13 mouse cellular contexts compared by ENCODE assay signal in the genomic region with DNA sequence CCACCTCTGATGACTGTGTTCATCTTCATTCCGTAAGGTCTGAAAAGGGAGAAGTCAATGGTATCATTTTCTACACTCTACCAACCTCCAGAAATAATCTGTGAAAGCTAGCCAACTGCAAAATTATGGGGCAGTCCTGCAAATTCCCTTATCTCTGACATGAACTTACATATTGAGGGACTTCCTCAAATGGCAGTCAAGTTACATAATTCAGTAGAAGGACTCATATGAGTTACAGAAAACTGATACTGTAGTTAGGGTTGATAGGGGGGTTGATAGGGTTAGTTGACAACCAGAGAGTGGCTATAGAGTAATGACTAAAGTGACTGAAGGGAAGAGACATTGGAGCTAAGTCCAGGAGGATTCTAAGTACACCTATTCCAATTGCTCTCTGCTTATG. TPM values are rescaled to one million over a fixed set of nuclear protein-coding genes. Genes with fewer than 3 reads are reported as not detected.
"Had no signal": no experiment of that assay in that cellular context is flagged by ENCODE, and none has a peak within 500 bp of the region (broad histone marks: within the 10 kb centered on the region; RNA-seq: fewer than 3 reads in every experiment).

No protein-coding gene starts in this region.

- DNase-seq: kidney, adult 8-10 months; kidney, postnatal 25 days; lung, postnatal 36 days; right cerebral cortex, adult 18-20 months; right cerebral cortex, postnatal 25 days; thymus, postnatal 14 days had no signal

- ATAC-seq: intestine, postnatal 0 days; liver, embryonic 12.5 days; midbrain, embryonic 13.5 days had no signal

RNA-seq across cellular contexts. Expression of a gene that starts 7.6 kb away (rescaled TPM):
- total RNA-seq: layer of hippocampus, adult 2 months; layer of hippocampus, postnatal 10 days; midbrain, postnatal 0 days had no signal

RNA-seq across cellular contexts. Expression of a gene that starts 21.4 kb away (rescaled TPM):
- total RNA-seq: layer of hippocampus, adult 2 months had no signal

RNA-seq across cellular contexts. Expression of a gene that starts 53.2 kb away (rescaled TPM):
- total RNA-seq: layer of hippocampus, adult 2 months; left cerebral cortex, postnatal 14 days had no signal
